Mouse (Mus musculus): ENCODE data around the gene Hs2st1. TPM values are rescaled to one million over a fixed set of nuclear protein-coding genes. Genes with fewer than 3 reads are reported as not detected.

The Hs2st1 gene
- polyA plus RNA-seq, 1 experiment = not detected

DNA sequence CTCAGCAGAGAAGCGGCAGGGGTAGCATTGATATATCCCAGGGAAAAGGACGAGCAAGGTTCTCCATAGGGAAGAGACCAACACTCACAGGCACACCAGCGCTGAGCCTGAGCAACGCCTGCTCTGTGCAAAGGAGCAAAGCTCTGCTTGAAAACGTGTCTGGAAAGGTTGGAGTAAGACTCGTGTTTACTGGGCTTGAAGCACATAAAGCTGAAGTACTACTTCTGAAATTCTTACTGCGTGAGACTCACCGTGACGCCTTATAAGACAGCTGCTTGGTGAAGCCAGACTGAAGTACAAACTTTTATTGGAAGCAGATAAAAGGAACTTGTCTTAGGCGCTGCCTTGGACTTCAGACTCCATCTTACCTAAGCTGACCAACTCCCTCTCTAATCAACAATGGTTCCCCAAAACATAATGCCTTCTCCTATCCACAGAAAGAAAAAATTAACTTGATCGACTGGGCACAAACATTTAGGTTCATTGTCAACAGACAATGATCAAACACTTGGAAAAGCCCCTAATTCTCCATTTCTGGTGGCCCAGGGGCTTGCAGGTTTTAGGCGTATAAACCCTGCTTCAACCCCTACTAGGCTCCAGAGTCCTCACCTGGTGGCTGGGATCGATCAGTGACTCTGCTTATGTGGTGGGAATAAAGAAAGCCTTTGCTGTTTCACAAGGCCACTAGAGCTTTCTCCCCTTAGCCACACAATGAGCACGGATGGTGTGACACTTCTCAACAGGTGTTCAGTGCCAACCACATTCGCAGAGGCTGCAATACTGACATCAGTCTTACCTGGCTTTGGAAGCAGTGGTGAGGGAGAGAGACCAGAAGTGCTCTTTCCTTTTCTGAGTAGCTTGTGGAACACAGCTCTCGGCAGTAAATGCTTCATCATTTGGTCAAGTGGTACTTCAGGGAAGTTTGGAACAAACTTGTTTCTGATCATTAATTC, 56.5 kb downstream of the Hs2st1 start:
- 90% methylated on average over 16 of the region's 16 CpGs for WGBS
- H3K4me1 ChIP-seq (ENCODE audit: control insufficient read depth, insufficient read depth, low read length) = no peaks in the 10 kb centered on the region; the same call in 1 of the 2 replicates
- TF ChIP-seq POLR2A (IDR thresholded peaks at IDR 0.05; ENCODE audit: insufficient read depth, low read depth, low read length) = no peak
- no peak for TF ChIP-seq CTCF (IDR thresholded peaks at IDR 0.05; ENCODE audit: insufficient read depth, low read depth, low read length)
- H3K4me3 ChIP-seq (ENCODE audit: insufficient read depth, low read depth, low read length) = no peak overlapping the region
- H3K27ac ChIP-seq (ENCODE audit: insufficient read depth, low read depth, low read length) = no peak overlapping the region

DNA sequence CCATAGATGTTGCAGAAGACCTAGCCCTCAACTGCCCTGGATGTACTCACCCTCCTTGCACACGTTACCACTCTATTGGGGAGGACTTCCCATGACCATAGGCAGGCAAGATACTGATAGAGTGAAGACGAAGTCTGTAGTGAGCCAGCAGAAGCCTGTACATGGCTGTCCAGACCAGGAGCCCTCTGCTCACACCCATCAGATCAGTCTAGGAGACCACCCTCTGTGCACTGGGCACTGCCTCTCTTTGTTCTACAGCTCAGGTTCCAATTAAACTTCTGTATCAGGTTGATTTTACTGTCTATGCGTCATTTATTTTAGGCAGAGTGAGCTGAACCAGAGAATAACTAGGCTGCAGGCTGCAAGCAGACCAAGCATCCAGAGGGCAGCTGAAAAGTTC, 59.3 kb downstream of the Hs2st1 start:
- H3K27ac ChIP-seq (ENCODE audit: insufficient read depth, low read depth, low read length) = no peak overlapping the region
- no peak overlapping the region for H3K4me3 ChIP-seq (ENCODE audit: insufficient read depth, low read depth, low read length)
- WGBS = 98% methylated on average over 3 of the region's 3 CpGs
- no peak for TF ChIP-seq POLR2A (IDR thresholded peaks at IDR 0.05; ENCODE audit: insufficient read depth, low read depth, low read length)
- peaks cover 4% of the 10 kb centered on the region for H3K4me1 ChIP-seq (ENCODE audit: control insufficient read depth, insufficient read depth, low read length)

DNA sequence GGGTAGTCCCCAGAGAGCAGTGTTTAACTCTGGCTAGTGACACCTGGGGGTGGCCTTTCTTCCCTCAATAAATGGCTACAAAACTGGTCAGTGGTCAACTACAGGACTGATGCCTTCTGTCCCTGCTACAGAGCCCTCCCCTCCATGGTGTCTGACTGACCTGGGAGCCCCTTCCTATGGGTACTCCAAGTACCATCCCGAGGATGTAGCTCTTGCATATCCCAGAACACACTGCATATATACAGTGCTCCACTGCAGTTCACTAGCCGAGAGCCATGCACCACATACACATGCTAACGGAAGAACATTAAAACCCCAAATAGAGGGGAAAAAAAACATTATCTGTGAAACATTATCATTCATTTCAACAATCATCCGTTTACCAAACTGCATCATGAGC, 61.6 kb downstream of the Hs2st1 start:
- H3K27ac ChIP-seq (ENCODE audit: insufficient read depth, low read depth, low read length) = no peak overlapping the region
- peaks cover 4% of the 10 kb centered on the region for H3K4me1 ChIP-seq (ENCODE audit: control insufficient read depth, insufficient read depth, low read length)
- WGBS = 92% methylated on average over 4 of the region's 4 CpGs
- TF ChIP-seq CTCF (IDR thresholded peaks at IDR 0.05; ENCODE audit: insufficient read depth, low read depth, low read length) = no peak
- TF ChIP-seq POLR2A (IDR thresholded peaks at IDR 0.05; ENCODE audit: insufficient read depth, low read depth, low read length) = no peak
- H3K4me3 ChIP-seq (ENCODE audit: insufficient read depth, low read depth, low read length) = no peak overlapping the region

DNA sequence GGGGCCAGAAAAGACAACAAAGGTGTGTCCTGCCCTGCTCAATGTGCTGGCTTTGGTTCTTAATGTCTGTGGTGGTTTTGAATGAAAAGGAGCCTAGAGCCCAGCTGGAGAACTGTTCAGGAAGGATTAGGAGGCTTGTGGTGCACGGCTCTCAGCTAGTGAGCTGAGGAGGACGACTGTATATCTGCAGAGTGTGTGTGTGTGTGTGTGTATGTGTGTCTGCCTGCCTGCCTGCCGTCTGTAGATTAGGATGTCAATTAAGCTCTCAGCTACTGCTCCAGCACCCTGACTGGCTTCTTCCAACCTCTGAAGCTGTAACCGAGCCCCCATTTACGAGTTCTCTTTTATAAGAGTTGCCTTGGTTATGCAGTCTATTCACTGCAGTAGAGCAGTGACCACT, 62.1 kb downstream of the Hs2st1 start:
- H3K27ac ChIP-seq (ENCODE audit: insufficient read depth, low read depth, low read length) = no peak overlapping the region
- 53% methylated on average over 5 of the region's 5 CpGs for WGBS
- TF ChIP-seq CTCF (IDR thresholded peaks at IDR 0.05; ENCODE audit: insufficient read depth, low read depth, low read length) = no peak
- no peak for TF ChIP-seq POLR2A (IDR thresholded peaks at IDR 0.05; ENCODE audit: insufficient read depth, low read depth, low read length)
- no peak overlapping the region for H3K4me3 ChIP-seq (ENCODE audit: insufficient read depth, low read depth, low read length)
- peaks cover 4% of the 10 kb centered on the region for H3K4me1 ChIP-seq (ENCODE audit: control insufficient read depth, insufficient read depth, low read length)

DNA sequence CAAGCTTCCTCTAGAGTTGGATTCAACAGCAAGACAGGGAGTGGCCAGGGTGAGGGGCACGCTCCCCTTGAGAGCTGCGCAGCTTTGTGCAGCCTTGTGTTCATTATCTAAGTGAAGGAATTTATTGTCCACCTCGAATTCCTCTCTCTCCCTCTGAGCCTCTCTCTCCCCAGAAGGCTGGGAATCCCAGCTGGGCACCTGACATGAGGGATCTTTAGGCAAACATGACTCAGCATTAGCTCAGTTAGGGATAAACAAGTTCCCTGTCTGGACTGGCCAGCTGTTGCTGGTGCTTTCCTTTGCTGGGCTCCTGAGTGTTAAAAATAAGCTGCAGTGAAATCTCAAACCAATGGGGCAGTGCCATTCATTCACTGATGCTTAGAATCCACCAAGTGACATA, 63.8 kb downstream of the Hs2st1 start:
- no peak overlapping the region for H3K4me3 ChIP-seq (ENCODE audit: insufficient read depth, low read depth, low read length)
- WGBS = 66% methylated on average over 3 of the region's 3 CpGs
- H3K27ac ChIP-seq (ENCODE audit: insufficient read depth, low read depth, low read length) = no peak overlapping the region
- peaks cover 4% of the 10 kb centered on the region for H3K4me1 ChIP-seq (ENCODE audit: control insufficient read depth, insufficient read depth, low read length)
- TF ChIP-seq POLR2A (IDR thresholded peaks at IDR 0.05; ENCODE audit: insufficient read depth, low read depth, low read length) (no peak), CTCF (IDR thresholded peaks at IDR 0.05; ENCODE audit: insufficient read depth, low read depth, low read length) (no peak)

DNA sequence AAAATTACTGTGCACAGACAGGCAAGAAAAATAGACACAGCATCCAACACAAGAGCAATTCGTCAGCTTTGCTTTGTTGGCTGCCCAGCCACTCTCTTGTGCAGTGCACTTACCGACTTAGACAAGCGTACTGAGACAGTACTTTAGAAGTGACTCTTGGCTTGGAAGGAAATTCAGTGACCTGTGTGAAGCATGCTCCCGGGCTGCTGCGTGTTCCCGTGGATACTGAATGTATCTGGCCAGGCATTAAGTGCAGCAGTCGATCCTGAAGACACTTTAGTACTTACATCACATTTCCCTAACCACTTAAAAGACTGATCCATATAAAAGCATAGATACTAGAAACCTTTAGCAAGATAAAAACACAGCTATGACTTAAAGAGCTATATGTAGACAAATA, 68.1 kb downstream of the Hs2st1 start:
- 61% methylated on average over 7 of the region's 7 CpGs for WGBS
- peaks cover 7% of the 10 kb centered on the region for H3K4me1 ChIP-seq (ENCODE audit: control insufficient read depth, insufficient read depth, low read length)
- H3K27ac ChIP-seq (ENCODE audit: insufficient read depth, low read depth, low read length) = no peak overlapping the region
- H3K4me3 ChIP-seq (ENCODE audit: insufficient read depth, low read depth, low read length) = no peak overlapping the region
- TF ChIP-seq POLR2A (IDR thresholded peaks at IDR 0.05; ENCODE audit: insufficient read depth, low read depth, low read length) (no peak), CTCF (IDR thresholded peaks at IDR 0.05; ENCODE audit: insufficient read depth, low read depth, low read length) (no peak)

DNA sequence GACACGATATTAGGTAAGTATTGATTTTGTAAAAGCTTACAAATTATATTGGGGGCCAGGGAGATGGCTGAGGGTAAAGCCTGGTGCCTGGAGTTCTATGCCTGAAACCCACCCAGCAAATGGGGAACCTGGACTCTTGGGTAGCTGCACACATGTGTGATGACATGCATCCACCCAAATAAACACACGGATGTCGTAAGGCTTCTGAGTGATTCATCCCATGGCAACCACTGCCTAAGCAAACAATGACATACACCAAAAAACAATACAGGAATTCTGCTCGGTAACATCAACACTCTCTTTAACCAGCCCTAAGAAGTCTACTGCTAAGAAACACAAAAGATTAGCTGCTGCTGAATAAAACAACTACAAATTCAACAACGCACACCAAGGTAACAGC, 73.2 kb downstream of the Hs2st1 start:
- no peak overlapping the region for H3K27ac ChIP-seq (ENCODE audit: insufficient read depth, low read depth, low read length)
- WGBS = 72% methylated on average over 5 of the region's 5 CpGs
- TF ChIP-seq CTCF (IDR thresholded peaks at IDR 0.05; ENCODE audit: insufficient read depth, low read depth, low read length) (no peak), POLR2A (IDR thresholded peaks at IDR 0.05; ENCODE audit: insufficient read depth, low read depth, low read length) (no peak)
- H3K4me3 ChIP-seq (ENCODE audit: insufficient read depth, low read depth, low read length) = no peak overlapping the region
- peaks cover 9% of the 10 kb centered on the region for H3K4me1 ChIP-seq (ENCODE audit: control insufficient read depth, insufficient read depth, low read length)

DNA sequence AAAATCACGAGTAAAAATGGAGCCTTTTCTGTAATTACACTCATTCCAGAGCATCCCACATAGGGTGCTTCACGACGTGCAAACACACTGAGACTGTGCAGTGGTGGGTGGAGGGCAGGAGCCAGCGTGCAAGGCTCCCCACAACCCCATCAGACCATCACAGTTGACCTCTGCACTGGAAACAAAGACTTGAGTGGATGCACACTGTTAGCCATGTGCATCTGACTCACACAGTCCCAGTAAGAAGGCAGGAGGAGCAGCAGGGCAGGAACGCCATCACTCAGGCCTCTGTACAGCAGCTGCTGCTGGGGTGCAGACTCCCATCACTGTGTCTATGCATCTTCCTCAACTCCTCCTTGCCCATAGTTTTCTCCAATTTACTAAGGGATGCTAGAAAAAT, 75.1 kb downstream of the Hs2st1 start:
- 27% methylated on average over 5 of the region's 5 CpGs for WGBS
- Histone ChIP-seq H3K27ac (ENCODE audit: insufficient read depth, low read depth, low read length) (no peak overlapping the region), H3K4me1 (ENCODE audit: control insufficient read depth, insufficient read depth, low read length) (peaks cover 9% of the 10 kb centered on the region), H3K4me3 (ENCODE audit: insufficient read depth, low read depth, low read length) (no peak overlapping the region)
- TF ChIP-seq POLR2A (IDR thresholded peaks at IDR 0.05; ENCODE audit: insufficient read depth, low read depth, low read length) = no peak
- TF ChIP-seq CTCF (IDR thresholded peaks at IDR 0.05; ENCODE audit: insufficient read depth, low read depth, low read length) = no peak

DNA sequence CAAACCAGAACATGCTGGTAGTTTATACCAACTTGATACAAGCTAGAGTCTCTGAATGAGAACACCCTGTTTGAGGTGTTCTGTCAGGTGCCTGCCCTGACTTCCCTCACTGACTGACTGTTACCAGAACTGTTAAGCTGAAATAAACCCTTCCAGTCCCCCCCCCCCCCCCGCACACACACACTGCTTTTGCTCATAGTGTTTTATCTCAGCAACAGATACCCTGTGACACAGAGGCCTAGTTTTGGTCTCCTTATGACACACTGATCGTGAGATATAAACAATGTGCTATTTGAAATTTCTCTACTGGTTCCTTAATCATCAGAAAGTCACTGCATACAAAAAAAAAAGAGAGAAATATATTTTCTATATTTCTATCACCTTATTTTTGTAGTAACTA, 81.2 kb downstream of the Hs2st1 start:
- H3K4me3 ChIP-seq (ENCODE audit: insufficient read depth, low read depth, low read length) = no peak overlapping the region
- H3K27ac ChIP-seq (ENCODE audit: insufficient read depth, low read depth, low read length) = no peak overlapping the region
- no peaks in the 10 kb centered on the region for H3K4me1 ChIP-seq (ENCODE audit: control insufficient read depth, insufficient read depth, low read length)
- TF ChIP-seq POLR2A (IDR thresholded peaks at IDR 0.05; ENCODE audit: insufficient read depth, low read depth, low read length) = no peak
- 89% methylated on average over 2 of the region's 2 CpGs for WGBS

Measured in olfactory bulb, adult 2 months (tissue).